Mouse (Mus musculus): Measurements from ENCODE around the gene Ap4s1.

Ap4s1 gene

GRCm38 (mm10) chr12:51784842-51785241 is 94.0 kb downstream of the Ap4s1 start:
- no peak for DNase-seq (ENCODE audit: low spot score in 2 of 2)

Data from frontal cortex, postnatal 36 days (tissue).